Mouse (Mus musculus): ENCODE data around the gene Fgfr2. TPM values are rescaled to one million over a fixed set of nuclear protein-coding genes. Genes with fewer than 3 reads are reported as not detected.
"Not testable (repeated sequence)": the region's sequence is repeated elsewhere in the genome, so short reads cannot be mapped to it uniquely, and the experiment has no call there.

Gene Fgfr2
- polyA plus RNA-seq, 1 experiment, result 0.17 TPM

DNA sequence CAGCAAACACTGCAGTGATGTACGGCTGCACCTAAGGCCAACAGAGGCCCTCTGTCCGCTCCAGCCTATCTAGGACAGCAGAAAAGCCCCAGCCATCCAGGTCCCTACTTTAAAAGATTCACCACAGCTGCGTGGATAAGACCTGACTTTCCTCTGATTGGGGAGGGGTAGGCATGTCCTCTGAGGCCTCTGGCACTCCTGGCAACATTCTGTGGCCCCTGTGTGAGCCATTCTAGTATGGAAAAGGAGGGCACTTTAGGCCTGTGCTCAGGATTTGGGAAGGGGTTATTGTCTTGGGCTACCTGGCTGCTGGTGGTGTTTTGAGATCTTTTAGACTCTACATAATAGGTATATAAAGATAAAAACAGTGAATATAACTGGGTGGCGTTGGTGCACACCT, 456.6 kb downstream of the Fgfr2 start:
- H3ac ChIP-seq (ENCODE audit: control insufficient read depth, insufficient read length), result no peak overlapping the region
- TF ChIP-seq MAX (IDR thresholded peaks at IDR 0.05; ENCODE audit: low read depth) (no peak), TCF12 (IDR thresholded peaks at IDR 0.05; ENCODE audit: insufficient read depth, poor library complexity, severe bottlenecking) (no peak), MYOD1 (IDR thresholded peaks at IDR 0.05; ENCODE audit: control insufficient read depth in 1 of 3, insufficient read length in 2 of 3, low read depth in 2 of 3) (no peak), E2F4 (IDR thresholded peaks at IDR 0.05; ENCODE audit: insufficient read depth) (no peak), MYOG (IDR thresholded peaks at IDR 0.05; ENCODE audit: control insufficient read depth in 1 of 3, insufficient read depth in 1 of 3, insufficient read length in 2 of 3, low read depth in 2 of 3) (no peak), POLR2AphosphoS2 (IDR thresholded peaks at IDR 0.05; ENCODE audit: insufficient read length, low read depth) (no peak), SRF (IDR thresholded peaks at IDR 0.05; ENCODE audit: control insufficient read depth, insufficient read length, low read depth) (no peak), REST (IDR thresholded peaks at IDR 0.05; ENCODE audit: insufficient read depth, insufficient read length) (no peak), POLR2A (IDR thresholded peaks at IDR 0.05; ENCODE audit: insufficient read length, low read depth) (no peak)
- no peaks in the 10 kb centered on the region for H3K36me3 ChIP-seq (ENCODE audit: control insufficient read depth, insufficient read depth)
- H3K79me2 ChIP-seq (ENCODE audit: control insufficient read depth, insufficient read depth), result no peaks in the 10 kb centered on the region
- H3K4me2 ChIP-seq (ENCODE audit: low read depth), result no peak overlapping the region
- H3K4me3 ChIP-seq, result no peak overlapping the region
- H3K27me3 ChIP-seq (ENCODE audit: control insufficient read depth, insufficient read depth, insufficient read length), result no peaks in the 10 kb centered on the region

DNA sequence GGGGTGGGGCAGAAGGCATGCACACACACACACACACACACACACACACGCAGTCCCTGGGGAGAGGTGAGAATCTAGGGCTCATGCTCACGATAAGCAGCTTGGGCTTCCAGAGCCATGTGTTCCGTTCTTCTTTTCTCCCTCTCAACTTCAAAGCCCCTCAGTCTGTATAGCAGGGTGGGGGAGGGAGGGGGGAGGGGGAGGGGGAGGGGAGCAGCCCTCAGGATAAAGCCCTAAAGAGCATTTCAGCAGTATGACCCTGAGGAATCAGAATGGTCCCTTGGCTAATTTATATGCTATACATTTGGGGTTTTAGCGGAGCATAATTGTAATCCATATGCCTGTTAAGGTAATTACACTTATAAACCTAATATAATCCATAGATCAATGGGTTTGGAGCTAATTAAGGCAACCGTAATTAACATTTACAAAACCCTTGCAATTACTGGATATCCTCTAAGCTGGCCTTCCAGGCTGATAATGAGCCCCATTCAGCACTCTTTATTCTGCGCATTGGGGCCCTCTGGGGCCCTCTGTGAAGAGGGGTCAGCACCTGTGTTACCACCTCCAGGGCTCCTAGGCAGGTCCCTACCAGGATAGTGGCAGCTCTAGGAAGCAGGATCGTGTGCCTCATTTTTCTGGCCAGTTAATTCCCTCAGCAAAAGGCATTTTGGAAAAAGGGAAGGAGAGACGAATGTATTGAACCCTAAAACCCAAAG, 457.3 kb downstream of the Fgfr2 start:
- Histone ChIP-seq H3K4me2 (ENCODE audit: low read depth) (no peak overlapping the region), H3K4me3 (no peak overlapping the region), H3K36me3 (ENCODE audit: control insufficient read depth, insufficient read depth) (no peaks in the 10 kb centered on the region), H3ac (ENCODE audit: control insufficient read depth, insufficient read length) (no peak overlapping the region), H3K79me2 (ENCODE audit: control insufficient read depth, insufficient read depth) (no peaks in the 10 kb centered on the region), H3K27me3 (ENCODE audit: control insufficient read depth, insufficient read depth, insufficient read length) (no peaks in the 10 kb centered on the region)
- no peak for TF ChIP-seq POLR2AphosphoS2 (IDR thresholded peaks at IDR 0.05; ENCODE audit: insufficient read length, low read depth)
- TF ChIP-seq POLR2A (IDR thresholded peaks at IDR 0.05; ENCODE audit: insufficient read length, low read depth), result no peak
- TF ChIP-seq MAX (IDR thresholded peaks at IDR 0.05; ENCODE audit: low read depth), result no peak
- no peak for TF ChIP-seq REST (IDR thresholded peaks at IDR 0.05; ENCODE audit: insufficient read depth, insufficient read length)
- TF ChIP-seq USF1 (IDR thresholded peaks at IDR 0.05; ENCODE audit: low read depth), result no peak
- TF ChIP-seq MYOD1 (IDR thresholded peaks at IDR 0.05; ENCODE audit: control insufficient read depth in 1 of 3, insufficient read length in 2 of 3, low read depth in 2 of 3), result no peak
- TF ChIP-seq CEBPB (IDR thresholded peaks at IDR 0.05; ENCODE audit: insufficient read depth, poor library complexity, severe bottlenecking), result no peak
- no peak for TF ChIP-seq SRF (IDR thresholded peaks at IDR 0.05; ENCODE audit: control insufficient read depth, insufficient read length, low read depth)
- TF ChIP-seq MYOG (IDR thresholded peaks at IDR 0.05; ENCODE audit: control insufficient read depth in 1 of 3, insufficient read depth in 1 of 3, insufficient read length in 2 of 3, low read depth in 2 of 3), result no peak
- no peak for TF ChIP-seq E2F4 (IDR thresholded peaks at IDR 0.05; ENCODE audit: insufficient read depth)
- no peak for TF ChIP-seq TCF3 (IDR thresholded peaks at IDR 0.05; ENCODE audit: insufficient read length, low read depth)
- TF ChIP-seq TCF12 (IDR thresholded peaks at IDR 0.05; ENCODE audit: insufficient read depth, poor library complexity, severe bottlenecking), result no peak

DNA sequence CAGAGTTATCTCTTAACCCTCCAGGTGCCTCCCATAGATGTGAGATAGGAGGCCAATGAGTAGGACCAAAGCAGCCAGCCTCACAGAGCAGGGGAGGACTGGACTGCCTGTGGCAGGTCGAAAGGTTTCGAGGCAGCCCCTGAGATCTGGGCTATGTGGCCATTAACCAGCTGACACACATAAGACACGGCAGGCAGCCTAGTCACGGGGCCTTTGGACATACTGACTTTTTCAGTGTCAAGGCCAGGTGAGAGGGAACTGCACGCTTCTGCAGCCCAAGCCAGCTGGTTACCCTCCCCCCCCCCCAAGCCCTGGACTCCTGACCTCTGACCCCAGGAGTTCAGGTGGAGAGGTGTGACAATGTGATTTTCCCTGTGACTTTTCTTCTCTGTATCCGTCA, 458.3 kb downstream of the Fgfr2 start:
- TF ChIP-seq TCF3 (IDR thresholded peaks at IDR 0.05; ENCODE audit: insufficient read length, low read depth) (no peak), MYOD1 (IDR thresholded peaks at IDR 0.05; ENCODE audit: control insufficient read depth in 1 of 3, insufficient read length in 2 of 3, low read depth in 2 of 3) (no peak), POLR2AphosphoS2 (IDR thresholded peaks at IDR 0.05; ENCODE audit: insufficient read length, low read depth) (no peak), POLR2A (IDR thresholded peaks at IDR 0.05; ENCODE audit: insufficient read length, low read depth) (no peak), MYOG (IDR thresholded peaks at IDR 0.05; ENCODE audit: control insufficient read depth in 1 of 3, insufficient read depth in 1 of 3, insufficient read length in 2 of 3, low read depth in 2 of 3) (no peak), MAX (IDR thresholded peaks at IDR 0.05; ENCODE audit: low read depth) (no peak), CEBPB (IDR thresholded peaks at IDR 0.05; ENCODE audit: insufficient read depth, poor library complexity, severe bottlenecking) (no peak), USF1 (IDR thresholded peaks at IDR 0.05; ENCODE audit: low read depth) (no peak)
- Histone ChIP-seq H3K27me3 (ENCODE audit: control insufficient read depth, insufficient read depth, insufficient read length) (no peaks in the 10 kb centered on the region), H3K4me3 (no peak overlapping the region), H3ac (ENCODE audit: control insufficient read depth, insufficient read length) (no peak overlapping the region), H3K4me2 (ENCODE audit: low read depth) (no peak overlapping the region), H3K79me2 (ENCODE audit: control insufficient read depth, insufficient read depth) (no peaks in the 10 kb centered on the region), H3K36me3 (ENCODE audit: control insufficient read depth, insufficient read depth) (no peaks in the 10 kb centered on the region)

DNA sequence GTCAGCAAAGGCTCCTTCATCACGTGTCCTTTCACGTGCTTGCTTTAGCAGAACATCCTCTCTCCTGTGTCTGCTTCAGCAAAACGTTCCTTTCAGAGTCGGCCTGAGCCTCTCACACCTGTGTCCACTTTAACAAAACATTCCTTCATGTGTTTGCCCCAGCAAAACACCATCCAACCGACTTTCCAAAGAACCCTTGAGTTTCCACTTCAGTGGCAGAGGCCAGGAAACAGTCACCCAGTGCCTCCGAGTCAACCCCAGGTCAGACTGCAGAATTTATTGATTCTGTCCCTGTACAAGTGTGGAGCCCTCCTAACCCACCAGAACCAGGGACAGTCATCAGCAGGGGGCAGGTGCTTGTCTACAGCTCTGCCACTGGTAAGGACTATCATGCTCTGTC, 460.3 kb downstream of the Fgfr2 start:
- not testable (repeated sequence) for H3K27me3 ChIP-seq (ENCODE audit: control insufficient read depth, insufficient read depth, insufficient read length); H3ac ChIP-seq (ENCODE audit: control insufficient read depth, insufficient read length)

DNA sequence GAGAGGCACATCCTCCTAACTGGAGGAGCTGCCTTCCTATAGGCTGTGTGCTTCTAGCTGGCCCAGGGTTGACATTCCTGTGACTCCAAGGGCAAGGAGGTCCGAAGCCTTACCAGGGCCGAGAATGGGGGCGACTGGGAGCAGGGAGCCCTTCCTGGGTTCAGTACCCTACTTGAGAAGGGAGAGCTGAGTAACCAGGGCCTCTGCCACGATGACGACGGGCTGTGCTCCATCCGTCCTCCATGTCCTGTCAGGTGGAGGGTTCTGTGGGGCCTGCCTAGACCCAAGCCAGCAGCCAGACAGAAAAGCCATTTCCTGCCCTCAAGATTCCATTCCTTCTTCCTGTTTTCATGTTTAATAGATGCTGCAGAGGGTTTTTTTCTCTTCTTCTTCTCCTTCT, 463.5 kb downstream of the Fgfr2 start:
- Histone ChIP-seq H3K79me2 (ENCODE audit: control insufficient read depth, insufficient read depth) (no peaks in the 10 kb centered on the region), H3K4me3 (no peak overlapping the region), H3K27me3 (ENCODE audit: control insufficient read depth, insufficient read depth, insufficient read length) (no peaks in the 10 kb centered on the region), H3ac (ENCODE audit: control insufficient read depth, insufficient read length) (no peak overlapping the region), H3K4me2 (ENCODE audit: low read depth) (no peak overlapping the region), H3K36me3 (ENCODE audit: control insufficient read depth, insufficient read depth) (no peaks in the 10 kb centered on the region)
- TF ChIP-seq SRF (IDR thresholded peaks at IDR 0.05; ENCODE audit: control insufficient read depth, insufficient read length, low read depth), result no peak
- no peak for TF ChIP-seq E2F4 (IDR thresholded peaks at IDR 0.05; ENCODE audit: insufficient read depth)
- no peak for TF ChIP-seq POLR2AphosphoS2 (IDR thresholded peaks at IDR 0.05; ENCODE audit: insufficient read length, low read depth)
- no peak for TF ChIP-seq TCF3 (IDR thresholded peaks at IDR 0.05; ENCODE audit: insufficient read length, low read depth)
- no peak for TF ChIP-seq CEBPB (IDR thresholded peaks at IDR 0.05; ENCODE audit: insufficient read depth, poor library complexity, severe bottlenecking)
- no peak for TF ChIP-seq TCF12 (IDR thresholded peaks at IDR 0.05; ENCODE audit: insufficient read depth, poor library complexity, severe bottlenecking)
- no peak for TF ChIP-seq MAX (IDR thresholded peaks at IDR 0.05; ENCODE audit: low read depth)

More for the DNA sequence above, 460.3 kb downstream of the Fgfr2 start:
- not testable (repeated sequence) for H3K36me3 ChIP-seq (ENCODE audit: control insufficient read depth, insufficient read depth); H3K4me2 ChIP-seq (ENCODE audit: low read depth); H3K79me2 ChIP-seq (ENCODE audit: control insufficient read depth, insufficient read depth); H3K4me3 ChIP-seq
